Mouse (Mus musculus) stomach, embryonic 14.5 days (tissue): ENCODE measurements around the gene Tcl1b1. TPM values are rescaled to one million over a fixed set of nuclear protein-coding genes. Genes with fewer than 3 reads are reported as not detected.
"Not testable (repeated sequence)": the region's sequence is repeated elsewhere in the genome, so short reads cannot be mapped to it uniquely, and the experiment has no call there.

Source experiments
- ATAC-seq: fragments of 200-750 bp; cut with Nextera tagmentation; 2 replicates; pipeline ENCODE4 v1.8.0; 2017; ENCODE audit warnings: low read depth, moderate TSS enrichment; ENCODE audit not compliant: insufficient number of reproducible peaks, insufficient read depth, low FRiP score
- H3K27ac ChIP-seq: fragments of 300-500 bp; sonication (generic); 2 replicates; pipeline ENCODE4 v1.5.1; 2014; ENCODE audit warnings: mild to moderate bottlenecking, low read length, moderate library complexity, mixed read lengths
- H3K27me3 ChIP-seq: fragments of 300-500 bp; sonication (generic); 2 replicates; pipeline ENCODE4 v1.6.1; 2014; ENCODE audit warnings: low read length, control low read depth, mixed read lengths; ENCODE audit not compliant: control insufficient read depth, insufficient read depth
- H3K36me3 ChIP-seq: fragments of 300-500 bp; sonication (generic); 2 replicates; pipeline ENCODE4 v1.6.1; 2014; ENCODE audit warnings: mild to moderate bottlenecking, control low read depth, low read length, moderate library complexity, mixed read lengths; ENCODE audit not compliant: control insufficient read depth, insufficient read depth
- H3K4me1 ChIP-seq: fragments of 300-500 bp; sonication (generic); 2 replicates; pipeline ENCODE4 v1.6.1; 2014; ENCODE audit warnings: low read length, control low read depth, mixed read lengths; ENCODE audit not compliant: control insufficient read depth, insufficient read depth
- H3K4me2 ChIP-seq: fragments of 300-500 bp; sonication (generic); replicated peaks from 2 replicates; pipeline ENCODE4 v1.6.1; 2014; ENCODE audit warnings: low read depth, low read length, control low read depth
- H3K4me3 ChIP-seq: fragments of 300-500 bp; sonication (generic); 2 replicates; pipeline ENCODE4 v1.5.1; 2014; ENCODE audit warnings: low read depth, low read length, control low read depth
- H3K9ac ChIP-seq: fragments of 300-500 bp; sonication (generic); replicated peaks from 2 replicates; pipeline ENCODE4 v1.6.1; 2014; ENCODE audit warnings: low read depth, mild to moderate bottlenecking, control low read depth, low read length, moderate library complexity, mixed read lengths
- H3K9me3 ChIP-seq: fragments of 300-500 bp; sonication (generic); 2 replicates; pipeline ENCODE4 v1.6.1; 2016; ENCODE audit warnings: low read depth, low read length, control low read depth; ENCODE audit not compliant: control insufficient read depth
- WGBS: fragments of 180-500 bp; shearing (Covaris S2); extraction: QIAGEN DNeasy Blood & Tissue Kit; methylation state at CpG from one replicate; pipeline ENCODE4 v1.1.7; 2014; 5-methylcytosine and 5-hydroxymethylcytosine counted together
- polyA plus RNA-seq: library from polyadenylated mRNA; unstranded; fragments of >200 nt; fragmentation: Nextera tagmentation; extraction: Ambion mirVana; gene quantifications from 2 replicates; pipeline ENCODE4 v1.2.1, GENCODE M21; 2014

The Tcl1b1 gene
- polyA plus RNA-seq, 1 experiment from 2014 or later, result not detected

GRCm38 (mm10) chr12:105134167-105134566 is 25.3 kb upstream of the Tcl1b1 start:
- not testable (repeated sequence) for H3K27ac ChIP-seq, H3K9ac ChIP-seq, H3K36me3 ChIP-seq, H3K4me1 ChIP-seq, H3K9me3 ChIP-seq, ATAC-seq, H3K4me3 ChIP-seq, H3K4me2 ChIP-seq, H3K27me3 ChIP-seq
- WGBS, result 66% methylated on average over 2 of the region's 2 CpGs

DNA sequence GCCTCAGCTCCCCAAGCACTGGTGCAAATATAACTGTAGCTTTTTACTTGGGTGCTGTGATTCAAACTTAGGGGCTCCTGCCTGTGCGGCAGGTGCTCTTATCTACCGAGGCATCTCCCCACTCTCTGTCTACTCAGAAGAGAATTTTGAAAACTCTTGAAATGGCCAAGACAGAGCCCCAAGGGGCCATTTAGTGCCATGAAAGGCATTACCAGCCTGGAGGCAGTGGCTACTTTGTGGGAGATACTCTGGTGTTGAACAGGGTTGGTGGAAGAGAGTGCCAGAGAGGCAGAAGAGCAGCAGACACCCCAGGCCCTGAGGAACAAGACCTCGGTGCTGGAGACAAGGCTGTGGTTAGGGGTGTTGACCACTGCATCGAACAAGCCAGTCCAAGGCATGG is 24.7 kb upstream of the Tcl1b1 start:
- H3K9ac ChIP-seq, H3K9me3 ChIP-seq, H3K4me3 ChIP-seq, H3K4me1 ChIP-seq, H3K27me3 ChIP-seq, H3K4me2 ChIP-seq, H3K27ac ChIP-seq, ATAC-seq, H3K36me3 ChIP-seq: not testable (repeated sequence)
- 74% methylated on average over 4 of the region's 4 CpGs for WGBS

DNA sequence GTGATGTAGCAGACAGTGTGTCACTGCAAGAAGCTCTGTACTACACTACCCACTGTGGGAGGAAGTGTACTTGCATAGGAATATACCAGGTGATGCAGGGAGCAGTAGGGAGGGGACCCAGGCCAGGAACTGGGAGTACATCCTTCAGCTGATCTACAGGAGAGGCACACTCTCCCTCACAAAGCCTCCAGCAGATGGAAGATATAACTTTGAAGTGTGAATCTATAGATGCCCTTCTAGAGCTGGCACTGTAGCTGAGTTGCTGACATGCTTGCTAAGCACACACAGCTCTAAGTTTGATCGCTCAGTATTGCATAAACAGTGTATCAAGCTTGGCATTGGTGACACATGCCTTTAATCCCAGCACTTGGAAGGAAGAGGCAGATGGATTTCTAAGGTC is 21.8 kb upstream of the Tcl1b1 start:
- not testable (repeated sequence) for H3K4me2 ChIP-seq, H3K27ac ChIP-seq, ATAC-seq, H3K9me3 ChIP-seq, H3K4me1 ChIP-seq, H3K9ac ChIP-seq, H3K36me3 ChIP-seq, H3K4me3 ChIP-seq, H3K27me3 ChIP-seq
- WGBS, result 46% methylated on average over 1 of the region's 1 CpGs

DNA sequence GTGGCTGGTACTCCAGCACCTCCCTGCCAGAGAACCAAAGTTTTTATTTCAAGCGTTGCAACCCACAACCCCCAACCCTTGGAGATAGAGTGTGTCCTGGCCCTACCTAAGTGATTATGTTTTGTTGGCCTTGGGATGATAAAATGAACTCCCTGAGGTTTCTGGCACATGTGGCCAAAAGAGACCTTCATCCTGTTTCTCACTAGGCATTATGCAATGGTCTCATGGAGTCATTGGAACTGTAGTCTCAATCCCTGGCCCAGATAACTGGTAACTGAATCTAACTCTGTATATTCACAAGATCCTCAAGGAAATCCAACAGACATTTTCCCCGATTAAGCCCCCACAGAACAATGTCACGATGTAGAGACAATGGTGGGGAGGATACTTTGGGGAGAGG is 16.4 kb upstream of the Tcl1b1 start:
- H3K36me3 ChIP-seq, result no peaks in the 10 kb centered on the region
- H3K4me3 ChIP-seq, result no peak overlapping the region
- no peak for ATAC-seq
- no peak overlapping the region for H3K27ac ChIP-seq
- no peaks in the 10 kb centered on the region for H3K9me3 ChIP-seq
- H3K4me1 ChIP-seq, result no peaks in the 10 kb centered on the region
- H3K27me3 ChIP-seq, result no peaks in the 10 kb centered on the region
- no peak overlapping the region for H3K9ac ChIP-seq
- 96% methylated on average over 3 of the region's 3 CpGs for WGBS
- no peak overlapping the region for H3K4me2 ChIP-seq

- ATAC-seq, H3K4me1 ChIP-seq, H3K36me3 ChIP-seq, H3K9me3 ChIP-seq, H3K9ac ChIP-seq, H3K4me2 ChIP-seq, H3K27ac ChIP-seq, H3K4me3 ChIP-seq, H3K27me3 ChIP-seq: not testable (repeated sequence)
- WGBS, result 50% methylated on average over 1 of the region's 1 CpGs
Measured at GRCm38 (mm10) chr12:105144928-105145327, 14.6 kb upstream of the Tcl1b1 start.

GRCm38 (mm10) chr12:105145714-105146113 is 13.8 kb upstream of the Tcl1b1 start, which contains the start of gene Tcl1b2:
Gene Tcl1b2 (plus strand): TSS chr12:105146014.
- no peak for ATAC-seq

GRCm38 (mm10) chr12:105155286-105155685 is 4.2 kb upstream of the Tcl1b1 start:
- H3K9ac ChIP-seq, H3K9me3 ChIP-seq, ATAC-seq, H3K27ac ChIP-seq, H3K4me1 ChIP-seq, H3K4me3 ChIP-seq, H3K4me2 ChIP-seq, H3K36me3 ChIP-seq, H3K27me3 ChIP-seq: not testable (repeated sequence)
- WGBS, result 74% methylated on average over 4 of the region's 4 CpGs

More at GRCm38 (mm10) chr12:105145714-105146113, 13.8 kb upstream of the Tcl1b1 start, which contains the start of gene Tcl1b2:
- no peaks in the 10 kb centered on the region for H3K27me3 ChIP-seq
- no peaks in the 10 kb centered on the region for H3K9me3 ChIP-seq
- 79% methylated on average over 3 of the region's 3 CpGs for WGBS
- H3K4me3 ChIP-seq, result no peak within 1 kb of the TSS
- H3K4me2 ChIP-seq, result no peak within 1 kb of the TSS
- H3K4me1 ChIP-seq, result no peaks in the 10 kb centered on the region
- H3K9ac ChIP-seq, result no peak within 1 kb of the TSS
- H3K27ac ChIP-seq, result no peak within 1 kb of the TSS
- H3K36me3 ChIP-seq, result no peaks in the 10 kb centered on the region

DNA sequence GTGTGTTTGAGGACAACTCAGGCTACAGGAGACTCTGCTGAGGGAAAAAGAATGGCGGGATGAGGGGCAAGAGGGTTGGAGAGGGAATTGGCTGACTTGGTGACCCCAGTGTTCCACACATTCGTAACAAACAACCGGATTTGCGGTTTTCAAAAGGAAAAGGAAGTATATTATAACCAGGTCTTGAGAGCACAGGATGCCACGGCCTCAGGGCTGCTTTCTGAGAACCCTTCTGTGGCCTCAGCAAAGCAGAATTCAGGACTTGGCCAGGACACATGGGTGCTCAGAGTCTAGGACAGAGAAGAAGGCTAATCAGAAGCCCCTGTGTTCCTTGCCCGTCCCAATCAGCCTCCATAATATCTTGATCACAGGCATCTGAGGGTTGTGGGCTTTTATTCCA is 648 bp upstream of the Tcl1b1 start:
- no peak overlapping the region for H3K4me3 ChIP-seq
- no peak overlapping the region for H3K4me2 ChIP-seq
- WGBS, result 82% methylated on average over 6 of the region's 6 CpGs
- H3K27me3 ChIP-seq, result no peaks in the 10 kb centered on the region
- H3K9me3 ChIP-seq, result no peaks in the 10 kb centered on the region
- H3K27ac ChIP-seq, result no peak overlapping the region
- no peak overlapping the region for H3K9ac ChIP-seq
- no peaks in the 10 kb centered on the region for H3K36me3 ChIP-seq
- no peaks in the 10 kb centered on the region for H3K4me1 ChIP-seq
- ATAC-seq, result no peak

- Histone ChIP-seq H3K27me3 (no peaks in the 10 kb centered on the region), H3K27ac (no peak overlapping the region), H3K4me1 (no peaks in the 10 kb centered on the region), H3K4me3 (no peak overlapping the region), H3K9ac (no peak overlapping the region), H3K4me2 (no peak overlapping the region), H3K36me3 (no peaks in the 10 kb centered on the region), H3K9me3 (no peaks in the 10 kb centered on the region)
- no peak for ATAC-seq
- WGBS, result 76% methylated on average over 3 of the region's 3 CpGs
Measured at GRCm38 (mm10) chr12:105166734-105167133, 7.2 kb downstream of the Tcl1b1 start.
